Mouse (Mus musculus) lung, adult 2 months (tissue): ENCODE measurements around the gene Git2.
A peak's percentile ranks its signal among the peaks of the same experiment; 100 is the strongest.

Experiments
- CTCF ChIP-seq: fragments of 200-500 bp; IDR thresholded peaks from 2 replicates; pipeline ENCODE4 v1.5.1; 2011; ENCODE audit warnings: mild to moderate bottlenecking, low read length, control low read depth; ENCODE audit not compliant: insufficient read depth
- POLR2A ChIP-seq: fragments of 200-500 bp; IDR thresholded peaks from 2 replicates; pipeline ENCODE4 v1.6.1; 2011; ENCODE audit warnings: low read depth, mild to moderate bottlenecking, control low read depth, low read length, borderline replicate concordance; ENCODE audit errors: extremely low read depth

DNA sequence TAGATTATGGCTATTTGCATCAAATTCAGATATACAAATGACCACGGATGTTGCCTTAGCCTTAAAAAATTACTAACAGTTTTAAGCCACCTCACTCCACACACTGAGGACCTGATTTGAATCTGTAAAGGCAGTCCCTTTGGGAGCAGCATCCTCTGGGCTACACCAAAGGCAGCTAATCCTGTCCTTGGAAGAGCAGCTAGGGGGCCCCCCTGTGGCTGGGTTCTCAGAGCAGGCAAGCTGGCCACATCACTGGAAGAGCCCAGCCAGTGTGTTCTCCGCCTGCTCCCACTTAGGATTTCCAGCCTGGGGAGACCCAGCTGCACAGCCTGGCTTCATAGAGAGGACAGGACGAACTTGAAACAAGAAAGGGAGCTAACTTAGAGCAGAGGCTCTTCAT lies 29.6 kb upstream of the Git2 start:
- TF ChIP-seq CTCF: 0 out of 2 replicates have a peak, but pooled peaks have one; percentile 10
- TF ChIP-seq POLR2A: no peak
